Mouse (Mus musculus): ENCODE results near the gene A530064D06Rik. TPM values are rescaled to one million over a fixed set of nuclear protein-coding genes. Genes with fewer than 3 reads are reported as not detected.
"Not testable (repeated sequence)": the region's sequence is repeated elsewhere in the genome, so short reads cannot be mapped to it uniquely, and the experiment has no call there.

The A530064D06Rik gene
- not detected for total RNA-seq (2021)

GRCm38 (mm10) chr17:48167103-48167502 lies at the start of gene A530064D06Rik:
A530064D06Rik (minus strand) TSS chr17:48167275.
- DNase-seq; intact Hi-C loops (cut with DNase I): not testable (repeated sequence)

DNA sequence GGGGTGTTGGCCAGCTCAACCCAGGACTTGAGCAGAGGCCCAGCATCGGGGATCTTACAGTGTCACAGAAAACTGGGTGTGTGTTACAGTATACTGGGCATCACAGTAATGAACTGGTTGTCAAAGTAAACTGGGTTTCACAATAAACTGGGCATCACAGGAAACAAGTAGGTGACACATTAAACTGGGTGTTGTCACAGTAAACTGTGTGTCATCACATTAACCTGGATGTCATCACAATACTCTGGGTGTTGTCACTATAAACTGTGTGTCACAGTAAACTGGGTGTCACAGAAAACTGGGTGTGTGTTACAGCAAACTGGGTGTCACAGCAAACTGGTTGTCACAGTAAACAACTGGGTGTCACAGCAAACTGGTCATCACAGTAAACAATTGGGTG lies 48.4 kb upstream of the A530064D06Rik start:
- intact Hi-C loops (cut with DNase I), result no loop called here
- DNase-seq, result no peak

DNA sequence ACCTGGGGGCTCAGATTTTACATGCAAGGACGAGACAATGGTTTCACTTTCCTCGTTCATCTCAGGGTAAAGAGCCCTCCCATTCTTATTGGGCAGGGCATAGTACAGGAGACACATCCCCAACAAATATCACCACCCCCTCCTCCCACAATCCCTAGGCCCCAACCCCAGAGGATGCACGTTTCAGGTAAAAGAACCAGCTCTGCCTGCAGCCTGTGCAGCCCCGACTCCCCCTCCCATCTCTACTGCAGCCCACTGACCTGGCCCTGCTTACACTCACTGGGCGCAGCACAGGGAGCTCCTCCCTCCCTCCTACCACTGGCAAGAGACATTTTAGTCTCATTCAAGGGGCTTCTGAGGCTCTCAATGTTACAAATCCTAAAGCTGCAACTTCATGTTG lies 46.4 kb upstream of the A530064D06Rik start:
- intact Hi-C loops (cut with DNase I), result no loop called here
- DNase-seq, result no peak

DNA sequence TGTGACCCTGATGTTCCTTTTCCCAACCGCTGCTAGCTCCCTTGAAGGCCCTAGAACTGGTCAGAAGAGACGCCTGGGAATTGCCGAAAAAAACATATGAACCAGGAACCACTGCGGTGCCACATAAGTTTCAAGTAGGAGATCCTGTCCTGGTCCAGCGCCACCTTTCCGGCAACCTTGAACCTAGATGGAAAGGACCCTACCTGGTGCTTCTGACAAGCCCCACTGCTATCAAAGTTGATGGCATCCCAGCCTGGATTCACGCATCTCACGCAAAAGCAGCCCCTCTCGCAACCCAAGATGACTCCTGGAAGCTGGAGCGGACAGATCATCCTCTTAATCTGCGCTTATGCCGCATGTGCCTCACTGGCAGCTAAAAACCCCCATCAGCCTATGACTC lies 45.5 kb upstream of the A530064D06Rik start:
- intact Hi-C loops (cut with DNase I), result no loop called here
- DNase-seq, result no peak

DNA sequence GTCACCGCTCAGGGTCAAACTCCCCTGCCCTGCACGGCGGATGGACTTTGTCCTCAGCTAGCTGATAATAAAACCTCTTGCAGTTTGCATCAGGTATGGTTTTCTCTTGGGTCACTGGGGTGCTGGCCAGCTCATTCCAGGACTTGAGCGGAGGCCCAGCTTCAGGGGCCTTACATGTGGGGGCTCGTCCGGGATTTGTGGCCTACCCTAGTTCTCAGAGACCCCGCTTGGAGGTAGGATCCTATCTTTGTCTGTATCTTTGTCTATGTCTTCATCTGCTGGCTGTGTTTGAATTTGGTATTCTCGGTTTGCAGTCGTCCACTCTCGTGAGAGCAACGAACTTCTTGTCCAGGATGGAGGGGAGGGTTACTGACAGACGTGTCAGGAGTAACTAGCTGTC lies 36.0 kb upstream of the A530064D06Rik start:
- intact Hi-C loops (cut with DNase I), result no loop called here
- no peak for DNase-seq

- intact Hi-C loops (cut with DNase I), result no loop called here
- DNase-seq, result no peak
These were observed 25.3 kb upstream of the A530064D06Rik start for GRCm38 (mm10) chr17:48192366-48192765.

GRCm38 (mm10) chr17:48185252-48185651 lies 18.2 kb upstream of the A530064D06Rik start:
- intact Hi-C loops (cut with DNase I), result no loop called here
- no peak for DNase-seq

DNA sequence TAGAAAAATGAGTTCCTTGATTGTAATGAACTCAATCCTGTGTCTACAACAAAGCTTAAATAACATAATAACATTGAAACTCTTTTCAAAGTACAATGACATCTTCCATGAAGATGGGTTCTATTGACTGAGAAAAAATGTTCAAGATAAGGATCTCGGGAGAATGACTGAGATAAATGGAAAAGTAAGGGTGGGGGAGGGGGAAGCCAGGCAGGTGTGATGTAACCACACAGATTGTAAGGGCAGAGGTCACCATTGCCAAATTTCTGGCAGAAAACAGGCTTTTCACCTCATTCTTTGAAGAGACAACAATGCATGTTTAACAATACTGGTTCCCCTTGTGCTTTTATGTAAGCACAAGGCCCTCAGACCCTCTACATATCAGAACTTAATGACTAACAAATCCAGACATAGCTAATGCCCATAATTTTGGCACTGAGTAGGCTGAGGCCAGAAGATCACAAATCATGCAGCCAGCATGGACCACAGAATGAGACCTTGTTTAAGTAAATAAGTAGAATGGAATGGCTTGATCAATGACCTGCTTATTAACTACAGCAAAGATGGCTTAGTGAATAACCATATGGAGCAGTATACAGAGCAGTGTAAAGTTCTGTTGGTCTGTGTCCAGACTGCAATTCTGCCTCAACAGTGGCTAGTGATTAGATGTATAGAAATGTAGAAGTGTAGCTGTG lies 9.5 kb downstream of the A530064D06Rik start:
- intact Hi-C loops (cut with DNase I), result no loop called here
- DNase-seq, result no peak

- intact Hi-C loops (cut with DNase I), result no loop called here
- no peak for DNase-seq
These were observed 21.0 kb downstream of the A530064D06Rik start, which contains the start of gene 9830107B12Rik for GRCm38 (mm10) chr17:48146120-48146519. 9830107B12Rik (minus strand) TSS chr17:48146268.

GRCm38 (mm10) chr17:48132810-48133209 lies 34.3 kb downstream of the A530064D06Rik start:
- DNase-seq, result no peak
- intact Hi-C loops (cut with DNase I), result no loop called here

- DNase-seq, result no peak
- intact Hi-C loops (cut with DNase I), result no loop called here
These were observed 46.6 kb downstream of the A530064D06Rik start for GRCm38 (mm10) chr17:48120456-48120855.

GRCm38 (mm10) chr17:48119656-48120055 lies 47.4 kb downstream of the A530064D06Rik start:
- DNase-seq, result peak; percentile 83
- intact Hi-C loops (cut with DNase I), result no loop called here

- intact Hi-C loops (cut with DNase I), result no loop called here
- DNase-seq, result no peak
These were observed 48.5 kb downstream of the A530064D06Rik start for GRCm38 (mm10) chr17:48118570-48118969.

- intact Hi-C loops (cut with DNase I), result no loop called here
- DNase-seq, result peak; percentile 57
These were observed 56.4 kb downstream of the A530064D06Rik start for GRCm38 (mm10) chr17:48110547-48111287.

DNA sequence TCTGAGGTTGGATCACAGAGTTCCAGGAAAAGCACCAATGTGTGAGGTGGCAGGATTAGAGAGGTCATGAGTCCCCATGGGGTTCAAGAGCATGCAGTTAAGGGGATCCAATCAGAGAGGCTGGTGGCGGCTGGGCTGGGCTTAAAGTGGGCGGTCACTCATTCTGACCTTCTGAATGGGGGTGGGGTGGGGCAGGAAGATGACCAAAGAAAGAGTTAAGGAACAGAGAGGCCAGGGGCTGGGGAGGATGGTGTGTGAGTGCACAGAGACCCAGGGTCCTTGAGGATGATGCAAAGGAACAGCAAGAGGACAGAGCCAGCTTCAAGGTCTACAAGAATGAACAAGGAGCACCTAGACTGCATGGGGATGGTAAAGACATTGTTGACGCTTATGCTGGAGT lies 58.6 kb downstream of the A530064D06Rik start:
- no peak for DNase-seq
- intact Hi-C loops (cut with DNase I), result no loop called here

GRCm38 (mm10) chr17:48107862-48108261 lies 59.2 kb downstream of the A530064D06Rik start:
- intact Hi-C loops (cut with DNase I), result no loop called here
- DNase-seq, result peak; percentile 31

DNA sequence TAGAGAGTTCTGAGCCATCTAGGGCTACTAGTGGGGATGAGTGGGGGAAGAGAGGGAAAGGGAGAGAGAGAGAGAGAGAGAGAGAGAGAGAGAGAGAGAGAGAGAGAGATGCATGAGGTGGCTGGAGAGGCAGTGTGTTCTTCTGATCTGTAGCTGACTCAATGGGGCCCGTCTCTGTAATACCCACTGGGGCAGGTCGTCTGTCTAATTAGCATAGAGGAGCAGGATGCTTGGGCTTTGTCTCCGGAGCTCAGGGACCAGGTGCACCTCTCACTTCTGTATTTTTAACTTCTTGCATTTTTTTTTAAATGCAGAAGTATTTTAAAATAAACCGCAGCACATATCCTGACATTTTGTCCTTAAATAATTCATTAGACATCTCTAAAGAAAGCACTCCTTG lies 59.7 kb downstream of the A530064D06Rik start:
- no peak for DNase-seq
- intact Hi-C loops (cut with DNase I), result no loop called here

DNA sequence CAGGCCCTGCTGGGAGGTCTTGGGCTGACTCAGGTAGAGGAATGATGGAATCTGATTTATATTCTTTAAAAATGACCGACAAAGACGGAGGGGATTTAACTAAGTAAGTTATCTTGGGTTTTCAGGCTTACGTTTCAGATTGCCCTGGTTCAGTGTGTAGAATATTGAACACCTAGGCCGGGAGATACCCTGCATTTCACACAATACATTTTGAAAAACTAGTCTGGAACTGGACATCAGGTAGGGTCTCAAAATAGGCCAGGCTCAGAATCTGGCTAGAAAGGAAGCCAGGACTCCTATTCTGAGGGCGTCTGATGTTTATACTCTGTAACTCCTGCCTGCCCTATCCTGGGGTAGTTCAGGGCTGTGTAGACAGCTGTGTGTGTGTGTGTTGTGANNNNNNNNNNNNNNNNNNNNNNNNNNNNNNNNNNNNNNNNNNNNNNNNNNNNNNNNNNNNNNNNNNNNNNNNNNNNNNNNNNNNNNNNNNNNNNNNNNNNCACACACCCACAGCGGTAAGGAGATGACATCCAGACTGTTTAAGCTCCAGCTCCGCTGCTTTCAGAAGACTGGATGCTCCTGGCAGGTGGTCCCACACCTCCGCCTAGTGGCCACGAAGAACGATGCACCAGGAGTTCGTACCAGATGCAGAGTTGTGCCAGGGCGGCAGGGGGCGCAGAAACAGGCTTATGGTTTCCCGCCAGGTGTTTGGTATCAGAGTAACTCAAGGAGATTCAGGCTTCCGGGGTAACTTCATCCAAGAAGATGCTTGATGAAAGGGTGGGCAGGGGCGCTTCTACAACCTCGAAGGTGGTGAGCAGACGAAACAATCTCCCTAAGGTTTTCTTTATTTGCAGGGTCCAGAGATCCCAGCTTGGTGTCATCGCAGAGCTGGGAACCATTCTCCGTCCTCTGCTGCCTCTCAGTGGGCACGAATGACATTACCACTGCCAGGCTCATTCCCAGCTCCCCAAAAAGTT lies 66.3 kb downstream of the A530064D06Rik start:
- intact Hi-C loops (cut with DNase I), result loop anchor here (5.0 kb wide), 1 partner anchor 308 kb away; no protein-coding TSS in a partner anchor
- peak; percentile 86 for DNase-seq

GRCm38 (mm10) chr17:48099312-48099711 lies 67.8 kb downstream of the A530064D06Rik start:
- no peak for DNase-seq
- intact Hi-C loops (cut with DNase I), result loop anchor here (5.0 kb wide), 1 partner anchor 227 kb away; no protein-coding TSS in a partner anchor

Data from left cerebral cortex, postnatal 4 days (tissue).